In the genomic region with DNA sequence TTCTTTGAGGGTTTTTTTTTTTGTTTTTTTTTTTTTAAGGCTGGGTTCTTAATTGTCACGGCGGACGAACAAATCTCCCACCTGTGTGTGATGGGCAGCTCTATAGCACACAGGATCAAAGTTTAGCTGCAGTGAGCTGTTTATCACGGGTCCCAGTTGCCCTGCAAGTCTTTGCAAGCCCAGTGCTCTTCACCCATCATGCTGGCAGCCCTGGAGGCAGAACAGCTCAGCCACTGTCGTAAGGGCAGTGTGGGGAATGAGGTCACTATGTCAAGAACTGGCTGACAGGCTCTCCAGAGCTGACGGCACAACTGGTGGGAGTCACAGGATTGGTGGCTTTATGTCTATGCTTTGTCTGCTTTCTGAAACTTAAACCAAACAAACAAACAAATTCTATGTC, we compare ENCODE assay signal across 10 mouse cellular contexts.
DNase-seq lines count a peak whose midpoint lies in the region; ATAC-seq and TF ChIP-seq lines count a peak whose summit lies in the region.
"Had no signal": no experiment of that assay in that cellular context is flagged by ENCODE, and none has a peak within 500 bp of the region (broad histone marks: within the 10 kb centered on the region; RNA-seq: fewer than 3 reads in every experiment).

No protein-coding gene starts in this region.

- TF ChIP-seq CTCF in testis, adult 2 months (IDR thresholded peaks at IDR 0.05; ENCODE audit: control insufficient read depth, insufficient read depth, insufficient replicate concordance, low read depth, low read length), result no peak

- DNase-seq in testis, postnatal 10 days (ENCODE audit: low spot score), result no peak
- peak; percentile 51 for DNase-seq in fat pad, adult 2 months (ENCODE audit: extremely low read depth, low read depth, low spot score)
- DNase-seq in natural killer cell, adult 2 months (ENCODE audit: low spot score in 2 of 2), result no peak
- DNase-seq in gastrocnemius, adult 18-20 months (ENCODE audit: low spot score), result no peak
- no peak for DNase-seq in ovary, postnatal 14 days (ENCODE audit: low spot score)

- peak overlapping the region; percentile 53 for H3K4me3 ChIP-seq in testis, adult 2 months (ENCODE audit: control insufficient read depth, low read depth, low read length)
- no peak overlapping the region for H3K4me3 ChIP-seq in hindbrain, embryonic 13.5 days
- H3K4me3 ChIP-seq in stomach, embryonic 15.5 days (replicated peaks), result no peak overlapping the region
- H3K4me3 ChIP-seq: intestine, embryonic 15.5 days; liver, embryonic 15.5 days had no signal

- 31% methylated on average over 6 of the region's 6 CpGs for WGBS in hindbrain, embryonic 13.5 days
- 54% methylated on average over 6 of the region's 6 CpGs for WGBS in stomach, embryonic 15.5 days

- no peaks in the 10 kb centered on the region for H3K4me1 ChIP-seq in testis, adult 2 months (ENCODE audit: control insufficient read depth, insufficient read depth, low read length)
- peaks cover 60% of the 10 kb centered on the region for H3K4me1 ChIP-seq in hindbrain, embryonic 13.5 days (replicated peaks)
- no peaks in the 10 kb centered on the region for H3K4me1 ChIP-seq in stomach, embryonic 15.5 days
- H3K4me1 ChIP-seq: liver, embryonic 15.5 days had no signal

- H3K9ac ChIP-seq in hindbrain, embryonic 13.5 days, result peak overlapping the region; percentile 53
- H3K9ac ChIP-seq in stomach, embryonic 15.5 days, result no peak overlapping the region
- H3K9ac ChIP-seq: intestine, embryonic 15.5 days; liver, embryonic 15.5 days had no signal

- H3K27me3 ChIP-seq in testis, adult 2 months (ENCODE audit: control insufficient read depth, insufficient read depth, low read length), result no peaks in the 10 kb centered on the region
- H3K27me3 ChIP-seq in hindbrain, embryonic 13.5 days, result no peaks in the 10 kb centered on the region
- no peaks in the 10 kb centered on the region for H3K27me3 ChIP-seq in stomach, embryonic 15.5 days (replicated peaks)
- H3K27me3 ChIP-seq: intestine, embryonic 15.5 days; liver, embryonic 15.5 days had no signal

- peak; percentile 30; the same call in 1 of the 2 replicates for ATAC-seq in hindbrain, embryonic 13.5 days (ENCODE audit: low FRiP score)
- ATAC-seq in stomach, embryonic 15.5 days (ENCODE audit: insufficient read depth, low FRiP score, low read depth), result no peak
- ATAC-seq: intestine, embryonic 15.5 days had no signal

- H3K9me3 ChIP-seq in hindbrain, embryonic 13.5 days, result no peaks in the 10 kb centered on the region
- H3K9me3 ChIP-seq in stomach, embryonic 15.5 days, result no peaks in the 10 kb centered on the region
- H3K9me3 ChIP-seq: intestine, embryonic 15.5 days; liver, embryonic 15.5 days had no signal

- TF ChIP-seq POLR2A in testis, adult 2 months (IDR thresholded peaks at IDR 0.05; ENCODE audit: control insufficient read depth, low read depth, low read length), result no peak

- no peak overlapping the region for H3K27ac ChIP-seq in testis, adult 2 months (ENCODE audit: control insufficient read depth, insufficient read depth, low read depth, low read length)
- peak overlapping the region; percentile 83 for H3K27ac ChIP-seq in hindbrain, embryonic 13.5 days
- H3K27ac ChIP-seq in stomach, embryonic 15.5 days, result no peak overlapping the region; the same call in 1 of the 2 replicates
- H3K27ac ChIP-seq: intestine, embryonic 15.5 days; liver, embryonic 15.5 days had no signal

- H3K36me3 ChIP-seq in testis, adult 2 months (ENCODE audit: control insufficient read depth, insufficient read depth, low read length), result no peaks in the 10 kb centered on the region
- H3K36me3 ChIP-seq in hindbrain, embryonic 13.5 days, result no peaks in the 10 kb centered on the region
- H3K36me3 ChIP-seq in stomach, embryonic 15.5 days, result no peaks in the 10 kb centered on the region
- H3K36me3 ChIP-seq: intestine, embryonic 15.5 days; liver, embryonic 15.5 days had no signal

- H3K4me2 ChIP-seq in hindbrain, embryonic 13.5 days, result peak overlapping the region; percentile 24
- 0 out of 2 replicates have a peak overlapping the region, but pooled peaks have one; percentile 8 for H3K4me2 ChIP-seq in stomach, embryonic 15.5 days
- H3K4me2 ChIP-seq: intestine, embryonic 15.5 days; liver, embryonic 15.5 days had no signal
